Comparison of ENCODE assay signal across 8 mouse cellular contexts in the genomic region with DNA sequence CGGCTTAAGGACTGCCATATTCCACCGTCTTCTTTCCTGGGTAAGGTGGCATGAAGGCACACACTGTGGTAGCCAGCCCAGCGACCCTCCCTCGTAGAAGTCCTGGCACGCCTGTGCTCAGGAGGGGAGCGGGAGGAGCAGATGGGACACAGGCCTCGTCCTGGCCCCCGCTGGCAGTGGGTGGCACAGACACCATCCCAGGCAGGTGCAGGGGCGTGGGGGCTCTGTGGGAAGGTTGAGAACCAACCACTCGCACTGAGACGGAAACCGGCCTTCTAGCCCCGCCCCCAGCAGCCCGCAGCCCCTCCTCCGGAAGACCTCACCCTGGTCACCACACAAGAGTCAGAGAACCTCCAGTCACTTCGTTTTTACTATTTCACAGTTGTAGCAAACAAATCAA. TPM values are rescaled to one million over a fixed set of nuclear protein-coding genes. Genes with fewer than 3 reads are reported as not detected.
A peak's percentile ranks its signal among the peaks of the same experiment; 100 is the strongest.
DNase-seq lines count a peak whose midpoint lies in the region; ATAC-seq lines count a peak whose summit lies in the region.

No protein-coding gene starts in this region.

- no peak for ATAC-seq in heart, embryonic 13.5 days (ENCODE audit: extremely low read depth, insufficient number of reproducible peaks, low FRiP score, low TSS enrichment)
- peak; percentile 1; the same call in 1 of the 2 replicates for ATAC-seq in megakaryocyte-erythroid progenitor cell, adult 5-6 weeks (replicated peaks; ENCODE audit: low FRiP score, low TSS enrichment, poor library complexity, severe bottlenecking)

- DNase-seq in gastrocnemius, postnatal 14 days: peak; percentile 56
- DNase-seq in gastrocnemius, postnatal 10 days: no peak
- DNase-seq in cerebellum, adult 9-10 months: peak; percentile 63
- peak; percentile 71 for DNase-seq in limb, embryonic 10.5 days (ENCODE audit: low spot score)
- DNase-seq in spleen, postnatal 36 days (ENCODE audit: low spot score in 2 of 2): peak; percentile 88 to 90
- no peak for DNase-seq in right cerebral cortex, postnatal 10 days (ENCODE audit: low spot score in 2 of 2)

- no peaks in the 10 kb centered on the region for H3K9me3 ChIP-seq in heart, embryonic 13.5 days
- no peaks in the 10 kb centered on the region for H3K9me3 ChIP-seq in limb, embryonic 10.5 days (replicated peaks)

- intact Hi-C loops in gastrocnemius, postnatal 14 days (cut with DNase I; ENCODE audit: low total_unique reads): no loop called here

- peak overlapping the region; percentile 76 for H3K9ac ChIP-seq in heart, embryonic 13.5 days

- peak overlapping the region; percentile 68 for H3K27ac ChIP-seq in heart, embryonic 13.5 days (replicated peaks)
- peak overlapping the region; percentile 78 for H3K27ac ChIP-seq in limb, embryonic 10.5 days

- H3K4me3 ChIP-seq in heart, embryonic 13.5 days: peak overlapping the region; percentile 35
- H3K4me3 ChIP-seq in limb, embryonic 10.5 days: peak overlapping the region; percentile 48

- peaks cover 47% of the 10 kb centered on the region for H3K36me3 ChIP-seq in heart, embryonic 13.5 days
- peaks cover 45% of the 10 kb centered on the region for H3K36me3 ChIP-seq in limb, embryonic 10.5 days

- H3K4me1 ChIP-seq in heart, embryonic 13.5 days: peaks cover 50% of the 10 kb centered on the region
- H3K4me1 ChIP-seq in limb, embryonic 10.5 days: peaks cover 53% of the 10 kb centered on the region

- H3K4me2 ChIP-seq in heart, embryonic 13.5 days: peak overlapping the region; percentile 64

- WGBS in heart, embryonic 13.5 days: 18% methylated on average over 16 of the region's 16 CpGs
- WGBS in limb, embryonic 10.5 days: 13% methylated on average over 16 of the region's 16 CpGs

- H3K27me3 ChIP-seq in heart, embryonic 13.5 days (replicated peaks): no peaks in the 10 kb centered on the region
- H3K27me3 ChIP-seq in limb, embryonic 10.5 days (ENCODE audit: low read depth, poor library complexity, severe bottlenecking): no peaks in the 10 kb centered on the region

RNA-seq across cellular contexts. Expression of gene Unc13d, which starts 0.5 kb away (rescaled TPM):
- total RNA-seq in gastrocnemius, postnatal 14 days (2021): under 1 TPM; 0.31 to 0.33 TPM
- total RNA-seq in gastrocnemius, postnatal 10 days (2021): under 1 TPM; 0.45 TPM
- polyA plus RNA-seq in heart, embryonic 13.5 days (2015; fragmentation: Nextera tagmentation; extraction: Ambion mirVana): 1.5 and 2.3 TPM in 2 replicates
- 2.4 and 3.7 TPM in 2 replicates for polyA plus RNA-seq in limb, embryonic 10.5 days (2016; fragmentation: Nextera tagmentation; extraction: Ambion mirVana)
- total RNA-seq in megakaryocyte-erythroid progenitor cell, adult 5-6 weeks (2014; fragmentation: Nextera tagmentation): 47.1 and 58.7 TPM in 2 replicates
- total RNA-seq in megakaryocyte-erythroid progenitor cell, adult 5-6 weeks (2017): 24.8 and 36.3 TPM in 2 replicates

RNA-seq across cellular contexts. Expression of gene Wbp2, which starts 8.6 kb away (rescaled TPM):
- total RNA-seq in gastrocnemius, postnatal 14 days (2021): 10 to 100 TPM; 61.6 to 65.3 TPM
- 10 to 100 TPM; 64.8 to 66.8 TPM for total RNA-seq in gastrocnemius, postnatal 10 days (2021)
- 134 and 138 TPM in 2 replicates for polyA plus RNA-seq in heart, embryonic 13.5 days (2015; fragmentation: Nextera tagmentation; extraction: Ambion mirVana)
- 54.8 and 56.9 TPM in 2 replicates for polyA plus RNA-seq in limb, embryonic 10.5 days (2016; fragmentation: Nextera tagmentation; extraction: Ambion mirVana)
- 57.6 and 94.8 TPM in 2 replicates for total RNA-seq in megakaryocyte-erythroid progenitor cell, adult 5-6 weeks (2014; fragmentation: Nextera tagmentation)
- total RNA-seq in megakaryocyte-erythroid progenitor cell, adult 5-6 weeks (2017): 21.2 and 23.9 TPM in 2 replicates

RNA-seq across cellular contexts. Expression of gene Unk, which starts 48.1 kb away (rescaled TPM):
- 1 to 10 TPM; 7.3 to 7.7 TPM for total RNA-seq in gastrocnemius, postnatal 14 days (2021)
- 10 to 100 TPM; 13.6 to 15.8 TPM for total RNA-seq in gastrocnemius, postnatal 10 days (2021)
- 22.8 and 23.9 TPM in 2 replicates for polyA plus RNA-seq in heart, embryonic 13.5 days (2015; fragmentation: Nextera tagmentation; extraction: Ambion mirVana)
- 46.1 and 53.2 TPM in 2 replicates for polyA plus RNA-seq in limb, embryonic 10.5 days (2016; fragmentation: Nextera tagmentation; extraction: Ambion mirVana)
- 27.0 and 53.0 TPM in 2 replicates for total RNA-seq in megakaryocyte-erythroid progenitor cell, adult 5-6 weeks (2014; fragmentation: Nextera tagmentation)
- total RNA-seq in megakaryocyte-erythroid progenitor cell, adult 5-6 weeks (2017): 11.0 and 12.0 TPM in 2 replicates

RNA-seq across cellular contexts. Expression of gene Trim47, which starts 48.8 kb away (rescaled TPM):
- 10 to 100 TPM; 21.2 to 21.3 TPM for total RNA-seq in gastrocnemius, postnatal 14 days (2021)
- 10 to 100 TPM; 21.9 to 31.7 TPM for total RNA-seq in gastrocnemius, postnatal 10 days (2021)
- 46.1 and 51.1 TPM in 2 replicates for polyA plus RNA-seq in heart, embryonic 13.5 days (2015; fragmentation: Nextera tagmentation; extraction: Ambion mirVana)
- polyA plus RNA-seq in limb, embryonic 10.5 days (2016; fragmentation: Nextera tagmentation; extraction: Ambion mirVana): 3.2 and 4.9 TPM in 2 replicates
- total RNA-seq in megakaryocyte-erythroid progenitor cell, adult 5-6 weeks (2014; fragmentation: Nextera tagmentation): 8.7 and 12.2 TPM in 2 replicates
- total RNA-seq in megakaryocyte-erythroid progenitor cell, adult 5-6 weeks (2017): 2.3 and 6.5 TPM in 2 replicates

RNA-seq across cellular contexts. Expression of gene H3f3b, which starts 50.5 kb away (rescaled TPM):
- 100 to 1,000 TPM; 132 to 170 TPM for total RNA-seq in gastrocnemius, postnatal 14 days (2021)
- total RNA-seq in gastrocnemius, postnatal 10 days (2021): 100 to 1,000 TPM; 252 TPM
- polyA plus RNA-seq in heart, embryonic 13.5 days (2015; fragmentation: Nextera tagmentation; extraction: Ambion mirVana): 647 and 691 TPM in 2 replicates
- polyA plus RNA-seq in limb, embryonic 10.5 days (2016; fragmentation: Nextera tagmentation; extraction: Ambion mirVana): 1,754 and 1,985 TPM in 2 replicates
- 594 and 607 TPM in 2 replicates for total RNA-seq in megakaryocyte-erythroid progenitor cell, adult 5-6 weeks (2014; fragmentation: Nextera tagmentation)
- 709 and 905 TPM in 2 replicates for total RNA-seq in megakaryocyte-erythroid progenitor cell, adult 5-6 weeks (2017)

Comparison
In these comparisons a context has a peak if more than half of its experiments do, and no peak if none do; other contexts are left out.
1. DNase-seq: peak in gastrocnemius, postnatal 14 days (single experiment), cerebellum, adult 9-10 months (single experiment), limb, embryonic 10.5 days (single experiment) and spleen, postnatal 36 days (2 of 2); none in gastrocnemius, postnatal 10 days (single experiment) and right cerebral cortex, postnatal 10 days (0 of 2).
2. RNA of gene Unc13d, which starts 0.5 kb away (total RNA-seq): 24.8 to 58.7 TPM in megakaryocyte-erythroid progenitor cell, adult 5-6 weeks; 0.45 TPM in gastrocnemius, postnatal 10 days and 0.31 to 0.33 TPM in gastrocnemius, postnatal 14 days; every median in the first group is over 10 times any median in the second.